Mouse (Mus musculus) spleen, adult 12 weeks (tissue): ENCODE measurements around the gene Cab39l.
"Not testable (repeated sequence)": the region's sequence is repeated elsewhere in the genome, so short reads cannot be mapped to it uniquely, and the experiment has no call there.

Experiments
- DNase-seq: peaks from one replicate; pipeline ENCODE4 v3.0.0; 2022; ENCODE audit warnings: low spot score

The Cab39l gene

DNA sequence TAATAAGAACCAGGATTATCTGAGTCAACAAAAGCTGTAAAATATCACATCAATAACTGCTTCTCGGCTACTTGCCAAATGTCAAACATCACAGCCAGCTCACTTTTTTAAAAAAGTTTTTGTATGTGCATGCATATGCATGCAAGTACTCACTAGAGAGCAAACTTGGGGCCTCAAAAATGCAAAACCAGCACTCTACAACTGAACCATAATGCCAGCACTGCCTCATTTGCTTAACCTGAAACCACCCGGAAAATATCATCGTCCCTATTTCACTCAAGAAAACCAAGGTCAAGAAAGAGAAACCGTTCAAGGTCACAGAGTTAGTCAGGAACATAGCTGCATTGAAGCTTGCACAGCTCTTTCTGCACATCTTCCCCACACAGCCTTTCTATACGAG lies 135.6 kb downstream of the Cab39l start:
- no peak for DNase-seq

- DNase-seq, result no peak
Observed at GRCm38 (mm10) chr14:59590614-59591013, 149.8 kb downstream of the Cab39l start.

DNA sequence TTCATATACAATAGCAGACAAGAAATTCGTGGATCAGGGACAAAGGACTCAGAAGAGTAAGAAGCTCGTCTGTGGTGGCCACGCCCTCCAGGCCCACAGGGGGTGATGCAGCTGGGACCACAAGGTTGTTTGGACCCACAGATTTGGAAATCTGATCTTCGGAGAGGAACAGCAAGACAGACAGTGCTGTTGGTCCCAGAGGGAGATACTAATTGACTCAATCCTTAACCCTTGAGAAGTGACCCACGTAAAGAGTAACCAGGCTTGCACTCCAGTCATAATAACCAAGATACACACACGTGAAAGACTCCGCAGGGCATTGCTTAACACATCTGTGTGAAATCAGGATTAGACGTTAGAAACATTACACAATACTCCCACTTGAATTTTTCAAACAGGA lies 151.1 kb downstream of the Cab39l start:
- DNase-seq, result no peak

GRCm38 (mm10) chr14:59592593-59592992 lies 151.8 kb downstream of the Cab39l start:
- no peak for DNase-seq

- no peak for DNase-seq
Observed at GRCm38 (mm10) chr14:59594988-59595387, 154.2 kb downstream of the Cab39l start.

GRCm38 (mm10) chr14:59597398-59598259 lies 156.9 kb downstream of the Cab39l start, which contains the start of gene Cdadc1:
TSS of gene Cdadc1 (minus strand) at chr14:59597959.
- DNase-seq, result peak; percentile 96

DNA sequence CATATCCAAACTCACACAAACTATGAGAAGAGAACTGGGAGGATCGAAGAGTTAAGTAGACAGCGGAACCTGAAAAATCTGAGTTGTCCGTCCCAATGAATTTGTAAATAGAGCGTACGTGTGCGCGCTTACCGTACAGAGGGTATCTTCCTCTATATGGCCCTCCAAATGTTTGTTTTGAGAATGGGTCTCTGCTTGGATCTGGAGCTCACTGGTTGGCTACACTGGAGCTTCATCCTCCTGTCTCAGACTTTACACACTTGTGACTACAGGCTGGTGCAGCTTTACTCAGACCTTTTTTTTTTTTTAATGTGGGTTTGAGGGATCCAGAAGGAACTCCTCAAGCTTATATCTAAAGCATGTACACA lies 157.5 kb downstream of the Cab39l start:
- no peak for DNase-seq

DNA sequence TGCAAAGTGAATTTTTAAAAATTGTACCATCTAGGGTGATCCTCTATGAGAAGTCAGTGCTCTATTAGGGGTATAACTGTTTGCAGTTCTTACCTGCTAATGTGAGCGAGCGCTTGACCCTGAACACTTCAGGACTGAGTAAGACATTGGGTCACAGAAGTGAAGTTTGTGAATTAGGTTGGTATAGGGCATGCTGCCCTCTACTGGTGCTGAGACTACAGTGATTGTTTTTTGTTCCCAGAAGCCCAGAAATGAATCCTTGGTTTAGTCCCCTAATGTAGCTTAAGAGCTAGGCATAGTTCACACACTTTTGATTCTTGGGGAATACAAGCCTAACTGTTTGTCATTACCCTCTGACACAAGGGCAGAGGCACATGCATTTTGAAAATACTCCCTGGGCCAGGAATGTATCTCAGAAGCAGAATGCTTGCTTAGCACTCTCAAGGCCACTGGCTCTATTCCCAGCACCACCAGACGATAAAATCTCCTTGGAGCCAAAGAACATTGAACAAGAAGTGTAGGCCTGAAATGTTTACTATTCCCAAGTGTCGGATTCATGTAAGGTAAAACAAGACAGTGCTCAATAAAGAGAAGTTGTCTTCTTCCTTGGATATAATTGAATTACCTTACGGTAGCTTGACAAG lies 163.4 kb downstream of the Cab39l start:
- DNase-seq, result no peak

DNA sequence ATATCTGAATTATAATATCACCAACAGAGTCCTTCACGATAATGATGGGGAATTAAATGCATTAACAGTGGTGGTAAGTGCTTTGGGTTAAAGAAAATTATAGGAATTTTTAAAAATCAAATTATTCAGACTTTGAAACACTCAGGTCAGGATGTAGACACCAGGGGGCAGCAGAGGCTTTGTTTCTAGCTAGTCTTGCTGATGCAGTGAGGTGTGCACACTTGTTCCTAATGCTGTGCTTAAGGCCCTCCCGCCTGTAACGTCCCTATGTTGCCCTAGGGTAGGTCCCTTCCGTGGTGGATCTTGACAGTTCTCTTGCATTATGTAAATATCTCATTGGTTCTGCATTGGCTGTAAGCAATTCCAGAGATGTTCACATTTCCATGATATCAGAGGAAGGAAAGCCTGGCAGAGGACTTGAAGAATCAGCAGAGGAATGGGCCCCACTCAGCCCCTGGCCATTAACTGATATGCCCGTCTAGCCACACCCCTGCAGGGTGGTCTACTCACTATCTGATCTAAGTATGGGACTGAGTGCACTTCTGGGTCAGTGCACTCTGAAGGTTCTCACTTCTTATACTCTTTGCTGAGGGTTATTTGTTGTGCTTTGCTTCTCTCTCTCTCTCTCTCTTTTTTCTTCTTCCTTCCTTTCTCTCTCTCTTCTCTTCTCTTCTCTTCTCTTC lies 165.0 kb downstream of the Cab39l start:
- DNase-seq, result peak; percentile 55

DNA sequence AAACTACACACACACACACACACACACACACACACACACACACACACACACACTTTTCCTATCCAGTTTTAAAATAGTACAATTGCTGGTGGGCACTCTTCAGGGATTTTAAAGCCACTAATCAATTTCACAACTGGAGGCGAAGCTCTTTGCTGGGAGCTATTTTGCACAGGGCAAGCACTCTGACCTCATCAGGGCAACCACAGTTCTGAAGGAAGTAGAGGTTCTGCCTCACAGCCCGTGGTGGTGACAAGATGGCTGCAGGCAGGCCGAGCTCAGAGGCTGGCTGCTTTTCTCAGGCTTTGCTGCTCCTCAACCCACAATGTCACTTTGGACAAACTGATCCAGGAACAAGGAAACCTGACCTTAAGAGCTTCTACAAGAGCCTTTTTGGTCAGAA lies 166.2 kb downstream of the Cab39l start:
- DNase-seq, result no peak

DNA sequence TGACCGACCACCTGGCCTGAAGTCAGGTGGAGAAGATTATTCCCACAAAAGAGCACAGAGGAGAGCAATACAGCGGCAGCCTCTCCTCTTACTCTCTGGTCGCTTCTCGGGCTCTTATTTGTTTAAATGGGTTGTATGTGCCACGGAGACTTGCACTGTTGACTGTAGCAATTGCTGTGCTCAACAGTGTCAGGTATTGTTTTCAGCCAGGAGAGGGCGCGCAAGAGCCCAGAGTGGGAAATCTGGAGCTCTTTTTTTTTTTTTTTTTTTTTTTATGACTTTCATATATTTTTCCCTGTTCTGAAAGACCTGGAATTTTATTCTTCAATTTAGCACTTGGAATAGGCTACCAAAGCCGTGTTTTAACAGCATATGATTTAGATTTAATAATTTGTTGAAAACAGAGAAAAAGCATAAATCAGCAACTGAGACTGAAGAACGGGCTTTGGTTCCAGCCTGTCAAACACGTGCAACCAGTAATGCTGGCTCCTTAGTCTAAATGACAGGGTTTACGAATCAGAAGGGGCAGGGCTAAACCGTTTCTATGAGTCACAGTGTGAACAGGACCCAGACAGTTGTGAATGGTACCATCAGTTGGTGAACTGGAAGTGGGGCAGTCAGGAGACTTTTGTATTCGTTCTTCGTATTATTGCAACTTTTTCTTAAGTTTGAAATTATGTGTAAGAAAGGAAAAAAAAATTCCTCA lies 172.3 kb downstream of the Cab39l start:
- DNase-seq, result no peak

- not testable (repeated sequence) for DNase-seq
Observed at GRCm38 (mm10) chr14:59614149-59614548, 173.4 kb downstream of the Cab39l start.

DNA sequence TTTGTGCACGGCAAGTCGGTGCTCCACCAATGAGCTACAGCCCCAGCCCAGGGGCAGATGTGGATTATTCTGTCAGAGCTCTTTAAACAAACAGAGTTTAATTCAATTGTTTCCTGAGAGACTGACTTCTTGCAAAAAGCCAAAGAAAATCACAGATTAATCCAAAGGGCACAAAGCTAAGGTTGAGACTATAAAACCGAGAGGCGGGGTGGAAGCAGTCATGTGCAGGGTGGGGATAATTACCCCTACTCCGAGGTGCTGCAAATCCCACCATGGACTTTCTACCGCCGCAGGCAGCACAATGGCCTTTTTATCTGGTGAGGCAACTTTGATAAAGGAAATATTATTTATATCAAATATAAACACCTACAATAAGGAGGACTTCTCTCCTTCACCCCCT lies 176.0 kb downstream of the Cab39l start:
- DNase-seq, result no peak

- DNase-seq, result no peak
Observed at GRCm38 (mm10) chr14:59624326-59624885, 183.6 kb downstream of the Cab39l start.

- no peak for DNase-seq
Observed at GRCm38 (mm10) chr14:59625158-59625805, 184.5 kb downstream of the Cab39l start, which contains the start of gene Shisa2. TSS of gene Shisa2 (plus strand) at chr14:59625308.

- no peak for DNase-seq
Observed at GRCm38 (mm10) chr14:59625806-59626364, 185.1 kb downstream of the Cab39l start.

- no peak for DNase-seq
Observed at GRCm38 (mm10) chr14:59626711-59627110, 185.9 kb downstream of the Cab39l start.

GRCm38 (mm10) chr14:59627142-59627680 lies 186.4 kb downstream of the Cab39l start:
- DNase-seq, result no peak

- no peak for DNase-seq
Observed at GRCm38 (mm10) chr14:59627823-59628222, 187.1 kb downstream of the Cab39l start.

GRCm38 (mm10) chr14:59629308-59629707 lies 188.5 kb downstream of the Cab39l start:
- no peak for DNase-seq

DNA sequence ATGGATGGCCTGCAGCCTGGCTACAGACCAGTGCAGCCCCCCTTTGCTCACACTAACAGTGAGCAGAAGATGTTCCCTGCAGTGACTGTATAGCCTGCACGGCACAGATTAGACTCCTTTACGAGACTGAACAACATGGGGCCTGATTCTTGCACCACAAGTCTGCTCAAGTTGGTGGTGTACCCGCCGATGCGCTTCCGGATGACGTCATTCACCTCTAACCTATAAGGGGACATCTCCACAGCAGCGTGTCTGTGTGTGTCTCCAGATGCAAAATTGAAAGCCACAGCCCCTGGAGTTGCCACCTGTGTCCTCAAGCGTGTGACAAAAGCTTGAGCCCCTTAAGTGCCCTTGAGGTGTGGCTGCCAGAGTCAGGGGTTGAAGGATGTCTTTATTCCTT lies 189.3 kb downstream of the Cab39l start:
- DNase-seq, result no peak
